Mouse (Mus musculus) midbrain, embryonic 16.5 days (tissue): ENCODE data around the gene Oas1d. TPM values are rescaled to one million over a fixed set of nuclear protein-coding genes. Genes with fewer than 3 reads are reported as not detected.
"Not testable (repeated sequence)": the region's sequence is repeated elsewhere in the genome, so short reads cannot be mapped to it uniquely, and the experiment has no call there.

ENCODE experiments used
- ATAC-seq: fragments of 200-750 bp; cut with Nextera tagmentation; 2 replicates; pipeline ENCODE4 v1.8.0; 2017; ENCODE audit warnings: moderate TSS enrichment
- H3K27ac ChIP-seq: fragments of 300-500 bp; sonication (generic); 2 replicates; pipeline ENCODE4 v1.5.1; 2014; ENCODE audit warnings: mild to moderate bottlenecking, low read length, mixed read lengths
- H3K27me3 ChIP-seq: fragments of 300-500 bp; sonication (generic); 2 replicates; pipeline ENCODE4 v1.6.1; 2014; ENCODE audit warnings: low read depth, low read length, mixed read lengths; ENCODE audit not compliant: control insufficient read depth, insufficient read depth
- H3K36me3 ChIP-seq: fragments of 300-500 bp; sonication (generic); 2 replicates; pipeline ENCODE4 v1.6.1; 2014; ENCODE audit warnings: mild to moderate bottlenecking, low read length, moderate library complexity, mixed read lengths; ENCODE audit not compliant: control insufficient read depth, insufficient read depth
- H3K4me1 ChIP-seq: fragments of 300-500 bp; sonication (generic); 2 replicates; pipeline ENCODE4 v1.6.1; 2014; ENCODE audit warnings: mild to moderate bottlenecking, low read length, mixed read lengths; ENCODE audit not compliant: control insufficient read depth, insufficient read depth
- H3K4me2 ChIP-seq: fragments of 300-500 bp; sonication (generic); 2 replicates; pipeline ENCODE4 v1.6.1; 2014; ENCODE audit warnings: mild to moderate bottlenecking, low read length, mixed read lengths
- H3K4me3 ChIP-seq: fragments of 300-500 bp; sonication (generic); 2 replicates; pipeline ENCODE4 v1.5.1; 2014; ENCODE audit warnings: low read depth, mild to moderate bottlenecking, low read length, moderate library complexity, mixed read lengths
- H3K9ac ChIP-seq: fragments of 300-500 bp; sonication (generic); 2 replicates; pipeline ENCODE4 v1.6.1; 2014; ENCODE audit warnings: low read depth, low read length, mixed read lengths
- H3K9me3 ChIP-seq: fragments of 300-500 bp; sonication (generic); replicated peaks from 2 replicates; pipeline ENCODE4 v1.6.1; 2014; ENCODE audit warnings: mild to moderate bottlenecking, low read length, mixed read lengths; ENCODE audit not compliant: control insufficient read depth, poor library complexity, severe bottlenecking
- WGBS: fragments of 180-500 bp; shearing (Covaris S2); extraction: QIAGEN DNeasy Blood & Tissue Kit; methylation state at CpG from one replicate; pipeline ENCODE4 v1.1.7; 2014; 5-methylcytosine and 5-hydroxymethylcytosine counted together
- polyA plus RNA-seq: library from polyadenylated mRNA; unstranded; fragments of >200 nt; fragmentation: Nextera tagmentation; extraction: Ambion mirVana; gene quantifications from 2 replicates; pipeline ENCODE4 v1.2.1, GENCODE M21; 2015

Oas1d gene
- polyA plus RNA-seq, 1 experiment from 2014 or later: 0.23 TPM

DNA sequence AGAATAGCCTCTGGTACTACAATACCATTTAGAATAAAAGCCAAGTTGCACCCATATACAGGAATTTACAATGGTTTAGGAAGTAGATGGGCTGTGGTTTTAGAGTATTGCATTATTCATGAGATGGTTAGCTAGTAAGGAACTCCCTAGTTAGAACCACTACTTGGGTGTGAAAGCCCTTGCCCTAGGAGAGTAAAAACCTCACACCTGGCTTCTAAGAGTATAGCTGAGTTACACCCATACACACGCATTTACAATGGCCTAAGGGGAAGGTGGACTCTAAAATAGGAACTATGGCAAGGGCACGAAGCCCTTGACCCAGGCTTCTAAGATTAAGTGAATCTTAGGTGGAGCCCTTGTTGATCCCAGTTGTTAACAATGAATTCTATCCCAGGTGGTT is 19.6 kb upstream of the Oas1d start:
- not testable (repeated sequence) for H3K27ac ChIP-seq, ATAC-seq, H3K9me3 ChIP-seq, H3K4me1 ChIP-seq, H3K27me3 ChIP-seq, H3K4me3 ChIP-seq, H3K4me2 ChIP-seq, H3K9ac ChIP-seq, H3K36me3 ChIP-seq
- 72% methylated on average over 2 of the region's 2 CpGs for WGBS

DNA sequence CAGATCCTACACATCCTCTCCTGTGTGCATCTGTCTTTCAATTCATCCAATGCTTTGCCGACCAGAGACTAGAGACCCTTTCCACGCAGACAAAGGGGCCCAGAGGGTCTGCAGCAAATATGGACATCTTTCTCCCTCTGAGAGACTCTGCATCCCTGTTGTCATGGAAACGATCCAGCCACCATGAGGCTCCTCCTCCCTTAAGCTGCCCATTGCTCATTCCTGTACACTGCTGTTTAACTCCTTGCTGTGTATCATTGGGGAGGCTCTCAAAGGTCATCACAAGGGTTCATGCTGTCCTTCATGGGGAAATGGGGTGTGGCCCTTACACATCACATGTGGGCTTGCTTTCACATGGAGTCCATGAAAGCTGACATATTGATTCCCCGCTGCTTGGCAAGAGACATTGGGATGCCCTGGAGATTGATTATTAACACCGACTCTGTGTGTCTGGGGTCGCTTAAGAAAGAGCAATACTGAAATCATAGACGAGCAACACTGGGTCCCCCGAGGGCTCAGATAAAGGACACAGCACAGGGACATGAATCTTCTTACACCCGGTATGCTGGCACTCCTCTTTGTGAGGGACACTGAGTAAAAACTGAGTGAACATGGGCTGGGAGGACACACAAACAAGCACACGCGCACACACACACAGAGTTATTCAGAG is 19.0 kb upstream of the Oas1d start:
- 78% methylated on average over 11 of the region's 11 CpGs for WGBS
- ATAC-seq: no peak

DNA sequence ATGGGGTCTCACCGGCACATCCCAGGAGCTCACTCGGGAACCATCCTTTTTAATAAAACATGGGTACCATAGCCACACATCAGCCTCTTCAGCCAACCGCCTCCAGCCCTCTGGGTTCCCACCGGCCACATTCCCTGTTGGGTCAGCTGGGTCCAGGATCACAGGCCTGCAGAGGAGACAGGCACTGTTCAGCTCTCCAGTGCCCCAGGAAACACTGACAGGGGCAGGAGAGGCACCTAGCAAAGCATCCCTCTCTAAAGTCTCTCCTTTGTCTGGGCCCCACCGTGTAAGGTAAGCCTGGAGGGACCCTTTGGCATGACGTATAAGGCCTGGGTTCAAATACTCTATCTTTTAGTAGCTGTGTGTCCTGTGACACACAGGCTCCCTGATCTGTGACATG is 16.0 kb upstream of the Oas1d start:
- WGBS: 86% methylated on average over 6 of the region's 6 CpGs
- no peak overlapping the region for H3K27ac ChIP-seq

More for the DNA sequence above, 19.0 kb upstream of the Oas1d start:
- H3K9me3 ChIP-seq: peaks cover 3% of the 10 kb centered on the region; the same call in 1 of the 2 replicates
- H3K27me3 ChIP-seq: no peaks in the 10 kb centered on the region
- no peak overlapping the region for H3K4me2 ChIP-seq
- no peaks in the 10 kb centered on the region for H3K4me1 ChIP-seq
- H3K27ac ChIP-seq: no peak overlapping the region
- no peaks in the 10 kb centered on the region for H3K36me3 ChIP-seq
- H3K4me3 ChIP-seq: no peak overlapping the region
- no peak overlapping the region for H3K9ac ChIP-seq

DNA sequence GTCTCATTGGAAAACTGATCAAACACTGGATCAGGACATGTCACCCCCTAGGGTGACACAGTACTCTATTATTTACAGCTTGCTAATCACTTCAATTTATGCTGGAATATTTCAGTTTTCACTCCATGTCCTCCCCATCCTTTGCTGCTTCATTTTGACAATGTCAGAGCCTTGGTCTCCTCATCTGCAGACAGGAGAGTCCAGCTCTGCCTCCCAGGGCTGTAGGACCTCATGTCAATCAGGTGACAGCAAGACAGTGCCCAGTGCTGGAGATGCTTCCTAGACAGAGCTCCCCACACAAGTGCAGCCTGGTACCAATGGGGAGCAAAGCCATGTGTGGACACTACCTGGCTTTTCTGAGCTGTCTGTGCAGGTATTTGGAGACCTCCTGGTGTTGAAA is 15.6 kb upstream of the Oas1d start:
- no peak overlapping the region for H3K4me2 ChIP-seq
- H3K27ac ChIP-seq: no peak overlapping the region
- no peak overlapping the region for H3K4me3 ChIP-seq
- H3K27me3 ChIP-seq: no peaks in the 10 kb centered on the region
- no peaks in the 10 kb centered on the region for H3K36me3 ChIP-seq
- H3K4me1 ChIP-seq: no peaks in the 10 kb centered on the region
- H3K9ac ChIP-seq: no peak overlapping the region
- ATAC-seq: no peak
- H3K9me3 ChIP-seq: peaks cover 3% of the 10 kb centered on the region; the same call in 1 of the 2 replicates

More for the DNA sequence above, 16.0 kb upstream of the Oas1d start:
- Histone ChIP-seq H3K4me2 (no peak overlapping the region), H3K9ac (no peak overlapping the region), H3K9me3 (peaks cover 3% of the 10 kb centered on the region; the same call in 1 of the 2 replicates), H3K27me3 (no peaks in the 10 kb centered on the region), H3K36me3 (no peaks in the 10 kb centered on the region), H3K4me1 (no peaks in the 10 kb centered on the region), H3K4me3 (no peak overlapping the region)
- no peak for ATAC-seq

DNA sequence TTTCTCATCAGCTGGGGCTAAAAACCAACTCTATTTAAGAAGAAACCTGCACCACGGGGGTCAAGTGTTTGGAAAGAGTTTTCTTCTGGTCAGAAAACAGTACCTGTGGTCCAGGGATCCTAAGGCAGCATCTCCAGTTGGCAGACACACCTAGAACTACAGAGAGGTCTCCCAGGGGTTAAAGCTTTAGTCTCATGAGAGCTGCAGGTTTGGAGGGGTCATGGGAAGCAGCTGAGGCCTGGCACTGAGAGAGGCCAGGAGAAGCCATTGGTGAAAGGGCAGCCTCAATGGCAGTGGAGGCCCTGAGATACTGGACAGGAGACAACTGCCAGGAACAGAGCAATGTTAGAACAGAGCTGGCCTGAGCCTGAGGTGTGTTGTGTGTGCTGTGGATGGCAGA is 13.7 kb upstream of the Oas1d start:
- Histone ChIP-seq H3K36me3 (no peaks in the 10 kb centered on the region), H3K9me3 (peaks cover 3% of the 10 kb centered on the region; the same call in 1 of the 2 replicates), H3K27ac (no peak overlapping the region), H3K4me2 (no peak overlapping the region), H3K4me3 (no peak overlapping the region), H3K4me1 (no peaks in the 10 kb centered on the region), H3K9ac (no peak overlapping the region), H3K27me3 (no peaks in the 10 kb centered on the region)
- no peak for ATAC-seq
- 37% methylated on average over 1 of the region's 1 CpGs for WGBS

DNA sequence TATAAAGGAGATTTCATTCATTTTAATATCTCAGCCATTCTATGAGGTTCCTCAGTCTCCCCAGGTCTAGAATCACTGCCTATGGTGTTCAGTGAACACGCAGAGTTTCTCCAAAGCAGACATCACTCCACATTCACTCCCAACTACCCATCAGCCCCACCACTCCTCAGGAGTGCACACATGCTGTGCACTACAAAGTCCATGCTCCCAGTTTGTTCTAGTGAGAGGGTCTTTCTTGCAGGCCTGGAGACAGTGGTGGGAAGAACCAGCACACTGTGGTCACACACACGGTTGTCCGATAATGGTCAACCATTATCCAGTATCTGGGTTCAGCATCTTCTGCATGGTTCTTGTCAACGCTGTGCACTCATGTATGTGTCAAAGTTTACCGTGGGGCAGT is 12.3 kb upstream of the Oas1d start:
- Histone ChIP-seq H3K4me1 (no peaks in the 10 kb centered on the region), H3K36me3 (no peaks in the 10 kb centered on the region), H3K27me3 (no peaks in the 10 kb centered on the region), H3K4me2 (no peak overlapping the region), H3K9ac (no peak overlapping the region), H3K9me3 (peaks cover 3% of the 10 kb centered on the region; the same call in 1 of the 2 replicates), H3K4me3 (no peak overlapping the region), H3K27ac (no peak overlapping the region)
- 95% methylated on average over 5 of the region's 5 CpGs for WGBS
- ATAC-seq: no peak

DNA sequence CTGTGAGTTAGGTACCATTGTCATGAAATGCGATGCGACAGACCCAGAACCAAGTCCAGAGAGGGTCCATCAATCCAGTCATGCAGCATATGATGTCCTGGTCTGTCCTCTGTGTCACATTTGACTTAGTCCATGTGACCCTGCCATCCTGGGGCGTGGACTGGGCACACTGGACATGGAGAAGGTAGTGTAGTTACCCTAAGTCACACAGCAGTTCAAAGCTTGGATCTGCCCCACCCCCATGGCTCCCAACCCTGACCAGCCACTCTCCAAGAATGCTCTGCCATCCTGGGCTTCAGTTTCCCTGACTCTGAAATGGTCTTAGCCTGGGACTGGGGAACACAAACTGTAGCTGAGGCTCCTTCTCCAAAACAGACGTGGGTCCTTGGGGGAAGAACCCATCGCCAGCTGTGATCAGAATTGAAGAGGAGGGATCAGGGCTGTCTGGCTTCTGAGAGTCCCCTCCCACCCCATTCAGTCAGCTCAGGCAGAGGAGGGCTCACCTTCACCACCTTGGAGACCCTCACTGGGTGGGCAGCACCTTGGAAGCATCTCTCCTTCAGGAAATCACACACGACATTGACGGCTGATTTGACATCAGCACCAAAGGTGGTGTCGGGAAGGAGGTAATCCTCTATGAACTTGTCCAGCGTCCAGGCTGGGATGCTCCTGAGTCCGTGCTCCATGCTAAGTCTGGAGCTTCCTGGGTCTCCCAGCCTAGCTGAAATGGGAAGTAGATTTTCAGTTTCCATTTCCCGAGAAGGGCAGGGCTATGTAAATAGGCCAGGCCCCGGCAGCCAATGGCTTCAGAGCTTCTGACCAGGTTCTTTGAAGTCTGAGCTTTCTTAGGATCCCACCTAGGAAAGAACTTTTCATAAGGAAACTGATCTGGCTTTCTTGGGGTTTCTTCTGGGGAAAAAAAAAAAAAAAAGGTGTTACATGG is 7.3 kb upstream of the Oas1d start, which contains the start of gene Oas1a:
Gene Oas1a (minus strand): TSS at position 731 of the 943 bp plus-strand sequence.
- not testable (repeated sequence) for H3K27ac ChIP-seq, H3K4me1 ChIP-seq, H3K27me3 ChIP-seq, ATAC-seq, H3K4me3 ChIP-seq, H3K4me2 ChIP-seq, H3K9me3 ChIP-seq, H3K36me3 ChIP-seq, H3K9ac ChIP-seq
- WGBS: 37% methylated on average over 8 of the region's 12 CpGs

DNA sequence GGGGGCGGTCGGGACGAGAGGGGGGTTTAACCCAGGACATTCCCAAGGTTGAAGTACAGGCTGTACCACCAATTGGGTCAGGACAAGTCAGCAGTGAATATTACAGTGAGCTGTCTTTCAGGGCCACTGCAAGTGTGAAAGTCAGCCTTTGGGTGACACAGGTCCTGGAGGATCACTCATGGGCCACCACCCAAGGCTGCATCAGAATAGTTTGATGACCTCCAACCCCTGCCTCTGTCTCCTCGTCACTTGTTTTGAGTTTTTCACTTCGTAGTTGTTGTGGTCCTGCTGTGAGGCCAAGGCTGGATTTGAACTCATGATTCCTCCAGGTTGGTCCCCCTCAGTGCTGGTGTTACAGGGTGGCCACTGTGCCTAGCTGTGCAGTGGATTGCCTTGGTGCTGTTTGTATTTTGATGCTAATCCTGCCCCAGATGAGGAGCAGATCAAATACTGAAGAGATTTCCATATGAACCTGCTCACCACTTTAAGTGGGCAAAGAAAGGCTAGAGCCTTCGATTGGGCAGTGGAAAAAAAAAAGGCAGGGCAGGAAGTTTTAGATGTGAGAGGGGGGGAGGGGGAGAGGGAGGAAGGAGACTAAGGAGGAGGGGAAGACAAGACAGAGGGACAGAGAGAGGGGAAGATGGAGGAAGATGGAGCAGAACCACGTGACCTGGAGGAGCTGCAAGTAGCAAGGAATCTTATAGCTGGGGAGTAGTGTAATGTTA is 6.0 kb upstream of the Oas1d start:
- Histone ChIP-seq H3K9me3 (no peaks in the 10 kb centered on the region), H3K4me1 (no peaks in the 10 kb centered on the region), H3K4me2 (no peak overlapping the region), H3K4me3 (no peak overlapping the region), H3K9ac (no peak overlapping the region), H3K27ac (no peak overlapping the region), H3K27me3 (no peaks in the 10 kb centered on the region), H3K36me3 (no peaks in the 10 kb centered on the region)
- no peak for ATAC-seq
- WGBS: 54% methylated on average over 7 of the region's 7 CpGs
